Mouse (Mus musculus): Measurements from ENCODE around the gene Gm4175. TPM values are rescaled to one million over a fixed set of nuclear protein-coding genes. Genes with fewer than 3 reads are reported as not detected.
"Not testable (repeated sequence)": the region's sequence is repeated elsewhere in the genome, so short reads cannot be mapped to it uniquely, and the experiment has no call there.

Gm4175 gene
- polyA plus RNA-seq (2014; fragmentation: Nextera tagmentation; extraction: Ambion mirVana), result not detected in 2 replicates

DNA sequence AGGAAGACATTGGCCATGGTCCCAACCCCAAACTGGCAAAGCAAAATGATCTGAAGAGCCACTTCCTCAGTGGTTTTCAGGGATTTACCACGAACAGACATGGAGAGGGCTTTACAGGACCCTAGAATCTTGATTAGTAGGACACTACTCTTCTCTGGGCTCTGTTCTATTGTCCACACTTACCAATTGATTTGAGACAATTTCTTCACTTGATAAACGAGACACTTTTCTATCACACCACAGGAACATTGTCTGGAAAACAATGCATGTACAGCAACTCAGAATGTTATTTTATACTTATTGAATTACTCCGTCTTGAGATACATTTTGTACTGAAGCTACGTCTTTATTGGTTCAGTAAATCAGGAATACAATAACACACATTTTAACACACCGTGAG lies at the start of gene Gm4175:
Gene Gm4175 (minus strand): TSS at position 101 of the 400 bp plus-strand sequence.
- not testable (repeated sequence) for H3K4me2 ChIP-seq (ENCODE audit: low read depth, low read length); H3K36me3 ChIP-seq (ENCODE audit: control insufficient read depth, insufficient read depth, low read length); H3K9ac ChIP-seq (replicated peaks; ENCODE audit: low read depth, low read length); H3K9me3 ChIP-seq (ENCODE audit: control insufficient read depth, low read length); H3K4me1 ChIP-seq (ENCODE audit: control insufficient read depth, insufficient read depth, low read length); H3K4me3 ChIP-seq (ENCODE audit: low read depth, low read length); ATAC-seq (ENCODE audit: low read depth); H3K27ac ChIP-seq (ENCODE audit: low read depth, low read length); H3K27me3 ChIP-seq (ENCODE audit: control insufficient read depth, insufficient read depth, low read length)
- no CpG with 5 or more reads among the region's 5 CpGs for WGBS

GRCm38 (mm10) chr7:21796628-21797027 lies 35.4 kb upstream of the Gm4175 start, which contains the start of gene Gm4177:
Gene Gm4177, minus strand, starts transcription at chr7:21796728.
- ATAC-seq (ENCODE audit: low read depth); H3K4me2 ChIP-seq (ENCODE audit: low read depth, low read length); H3K9ac ChIP-seq (replicated peaks; ENCODE audit: low read depth, low read length); H3K4me1 ChIP-seq (ENCODE audit: control insufficient read depth, insufficient read depth, low read length); H3K27me3 ChIP-seq (ENCODE audit: control insufficient read depth, insufficient read depth, low read length); H3K4me3 ChIP-seq (ENCODE audit: low read depth, low read length); H3K27ac ChIP-seq (ENCODE audit: low read depth, low read length); H3K36me3 ChIP-seq (ENCODE audit: control insufficient read depth, insufficient read depth, low read length); H3K9me3 ChIP-seq (ENCODE audit: control insufficient read depth, low read length): not testable (repeated sequence)
- no CpG with 5 or more reads among the region's 3 CpGs for WGBS

Other genes with a start within 250 kb of the Gm4175 start
- gene Vmn1r130, start 249.7 kb downstream of the Gm4175 start, polyA plus RNA-seq (2014; fragmentation: Nextera tagmentation; extraction: Ambion mirVana), result not detected in 2 replicates
- not detected in 2 replicates for gene Vmn1r131, start 215.4 kb downstream of the Gm4175 start, polyA plus RNA-seq (2014; fragmentation: Nextera tagmentation; extraction: Ambion mirVana)
- not detected in 2 replicates for gene Vmn1r132, start 147.4 kb downstream of the Gm4175 start, polyA plus RNA-seq (2014; fragmentation: Nextera tagmentation; extraction: Ambion mirVana)
- not detected in 2 replicates for gene Gm4177, start 35.3 kb upstream of the Gm4175 start, polyA plus RNA-seq (2014; fragmentation: Nextera tagmentation; extraction: Ambion mirVana)
- gene Vmn1r135, start 70.9 kb upstream of the Gm4175 start, polyA plus RNA-seq (2014; fragmentation: Nextera tagmentation; extraction: Ambion mirVana), result not detected in 2 replicates
- not detected in 2 replicates for gene Gm5725, start 82.8 kb upstream of the Gm4175 start, polyA plus RNA-seq (2014; fragmentation: Nextera tagmentation; extraction: Ambion mirVana)
- not detected in 2 replicates for gene Gm5891, start 159.8 kb upstream of the Gm4175 start, polyA plus RNA-seq (2014; fragmentation: Nextera tagmentation; extraction: Ambion mirVana)
- not detected in 2 replicates for gene Vmn1r137, start 233.1 kb upstream of the Gm4175 start, polyA plus RNA-seq (2014; fragmentation: Nextera tagmentation; extraction: Ambion mirVana)

Data from neural tube, embryonic 14.5 days (tissue).